Mouse (Mus musculus): ENCODE data around the gene Ankrd13c. TPM values are rescaled to one million over a fixed set of nuclear protein-coding genes. Genes with fewer than 3 reads are reported as not detected.

The Ankrd13c gene
- polyA plus RNA-seq, 1 experiment, result 34.9 TPM

GRCm38 (mm10) chr3:157947383-157948280 lies 593 bp downstream of the Ankrd13c start:
- TF ChIP-seq CTCF (IDR thresholded peaks at IDR 0.05; ENCODE audit: low read depth, low read length) (no peak), POLR2A (IDR thresholded peaks at IDR 0.05; ENCODE audit: borderline replicate concordance, low read depth, low read length) (no peak)
- peak overlapping the region; percentile 99 for H3K4me3 ChIP-seq (ENCODE audit: insufficient read depth, low read length)
- peak overlapping the region; percentile 97 for H3K27ac ChIP-seq (ENCODE audit: insufficient read depth, low read depth, low read length)
- peaks cover 9% of the 10 kb centered on the region for H3K4me1 ChIP-seq (ENCODE audit: control insufficient read depth, insufficient read depth, low read length)

- H3K27ac ChIP-seq (ENCODE audit: insufficient read depth, low read depth, low read length), result no peak overlapping the region
- peaks cover 9% of the 10 kb centered on the region for H3K4me1 ChIP-seq (ENCODE audit: control insufficient read depth, insufficient read depth, low read length)
- no peak overlapping the region for H3K4me3 ChIP-seq (ENCODE audit: insufficient read depth, low read length)
- TF ChIP-seq POLR2A (IDR thresholded peaks at IDR 0.05; ENCODE audit: borderline replicate concordance, low read depth, low read length) (no peak), CTCF (IDR thresholded peaks at IDR 0.05; ENCODE audit: low read depth, low read length) (no peak)
Measured at GRCm38 (mm10) chr3:157952716-157953115, 5.7 kb downstream of the Ankrd13c start.

- Histone ChIP-seq H3K27ac (ENCODE audit: insufficient read depth, low read depth, low read length) (no peak overlapping the region), H3K4me3 (ENCODE audit: insufficient read depth, low read length) (no peak overlapping the region), H3K4me1 (ENCODE audit: control insufficient read depth, insufficient read depth, low read length) (peaks cover 15% of the 10 kb centered on the region)
- TF ChIP-seq POLR2A (IDR thresholded peaks at IDR 0.05; ENCODE audit: borderline replicate concordance, low read depth, low read length) (no peak), CTCF (IDR thresholded peaks at IDR 0.05; ENCODE audit: low read depth, low read length) (no peak)
Measured at GRCm38 (mm10) chr3:157955466-157955865, 8.4 kb downstream of the Ankrd13c start.

GRCm38 (mm10) chr3:157956201-157956600 lies 9.2 kb downstream of the Ankrd13c start:
- Histone ChIP-seq H3K27ac (ENCODE audit: insufficient read depth, low read depth, low read length) (no peak overlapping the region), H3K4me1 (ENCODE audit: control insufficient read depth, insufficient read depth, low read length) (peaks cover 15% of the 10 kb centered on the region), H3K4me3 (ENCODE audit: insufficient read depth, low read length) (no peak overlapping the region)
- TF ChIP-seq CTCF (IDR thresholded peaks at IDR 0.05; ENCODE audit: low read depth, low read length), result no peak
- no peak for TF ChIP-seq POLR2A (IDR thresholded peaks at IDR 0.05; ENCODE audit: borderline replicate concordance, low read depth, low read length)

- Histone ChIP-seq H3K27ac (ENCODE audit: insufficient read depth, low read depth, low read length) (no peak overlapping the region), H3K4me1 (ENCODE audit: control insufficient read depth, insufficient read depth, low read length) (peaks cover 10% of the 10 kb centered on the region), H3K4me3 (ENCODE audit: insufficient read depth, low read length) (no peak overlapping the region)
- TF ChIP-seq CTCF (IDR thresholded peaks at IDR 0.05; ENCODE audit: low read depth, low read length) (no peak), POLR2A (IDR thresholded peaks at IDR 0.05; ENCODE audit: borderline replicate concordance, low read depth, low read length) (no peak)
Measured at GRCm38 (mm10) chr3:157957320-157957719, 10.3 kb downstream of the Ankrd13c start.

- TF ChIP-seq CTCF (IDR thresholded peaks at IDR 0.05; ENCODE audit: low read depth, low read length), result no peak
- TF ChIP-seq POLR2A (IDR thresholded peaks at IDR 0.05; ENCODE audit: borderline replicate concordance, low read depth, low read length), result no peak
- H3K4me1 ChIP-seq (ENCODE audit: control insufficient read depth, insufficient read depth, low read length), result no peaks in the 10 kb centered on the region
- no peak overlapping the region for H3K27ac ChIP-seq (ENCODE audit: insufficient read depth, low read depth, low read length)
- no peak overlapping the region for H3K4me3 ChIP-seq (ENCODE audit: insufficient read depth, low read length)
Measured at GRCm38 (mm10) chr3:157971151-157971550, 24.1 kb downstream of the Ankrd13c start.

- Histone ChIP-seq H3K4me3 (ENCODE audit: insufficient read depth, low read length) (no peak overlapping the region), H3K4me1 (ENCODE audit: control insufficient read depth, insufficient read depth, low read length) (no peaks in the 10 kb centered on the region), H3K27ac (ENCODE audit: insufficient read depth, low read depth, low read length) (no peak overlapping the region)
- TF ChIP-seq CTCF (IDR thresholded peaks at IDR 0.05; ENCODE audit: low read depth, low read length), result no peak
- no peak for TF ChIP-seq POLR2A (IDR thresholded peaks at IDR 0.05; ENCODE audit: borderline replicate concordance, low read depth, low read length)
Measured at GRCm38 (mm10) chr3:157973236-157973635, 26.2 kb downstream of the Ankrd13c start.

GRCm38 (mm10) chr3:157979619-157980018 lies 32.6 kb downstream of the Ankrd13c start:
- TF ChIP-seq CTCF (IDR thresholded peaks at IDR 0.05; ENCODE audit: low read depth, low read length) (no peak), POLR2A (IDR thresholded peaks at IDR 0.05; ENCODE audit: borderline replicate concordance, low read depth, low read length) (no peak)
- no peaks in the 10 kb centered on the region for H3K4me1 ChIP-seq (ENCODE audit: control insufficient read depth, insufficient read depth, low read length)

GRCm38 (mm10) chr3:157993322-157993721 lies 46.3 kb downstream of the Ankrd13c start:
- Histone ChIP-seq H3K4me3 (ENCODE audit: insufficient read depth, low read length) (no peak overlapping the region), H3K27ac (ENCODE audit: insufficient read depth, low read depth, low read length) (no peak overlapping the region), H3K4me1 (ENCODE audit: control insufficient read depth, insufficient read depth, low read length) (peaks cover 3% of the 10 kb centered on the region)
- TF ChIP-seq POLR2A (IDR thresholded peaks at IDR 0.05; ENCODE audit: borderline replicate concordance, low read depth, low read length) (no peak), CTCF (IDR thresholded peaks at IDR 0.05; ENCODE audit: low read depth, low read length) (no peak)

More at GRCm38 (mm10) chr3:157979619-157980018, 32.6 kb downstream of the Ankrd13c start:
- Histone ChIP-seq H3K27ac (ENCODE audit: insufficient read depth, low read depth, low read length) (no peak overlapping the region), H3K4me3 (ENCODE audit: insufficient read depth, low read length) (no peak overlapping the region)

GRCm38 (mm10) chr3:157995726-157996125 lies 48.7 kb downstream of the Ankrd13c start:
- Histone ChIP-seq H3K27ac (ENCODE audit: insufficient read depth, low read depth, low read length) (no peak overlapping the region), H3K4me3 (ENCODE audit: insufficient read depth, low read length) (no peak overlapping the region), H3K4me1 (ENCODE audit: control insufficient read depth, insufficient read depth, low read length) (peaks cover 12% of the 10 kb centered on the region)
- no peak for TF ChIP-seq POLR2A (IDR thresholded peaks at IDR 0.05; ENCODE audit: borderline replicate concordance, low read depth, low read length)
- no peak for TF ChIP-seq CTCF (IDR thresholded peaks at IDR 0.05; ENCODE audit: low read depth, low read length)

Measured in bone marrow macrophage, adult 2 months (primary cell).